Mouse (Mus musculus) kidney, embryonic 16.5 days (tissue): ENCODE data around the gene Gnb5. TPM values are rescaled to one million over a fixed set of nuclear protein-coding genes. Genes with fewer than 3 reads are reported as not detected.

ENCODE experiments used
- ATAC-seq: fragments of 200-750 bp; cut with Nextera tagmentation; 2 replicates; pipeline ENCODE4 v1.8.0; 2017; ENCODE audit warnings: moderate TSS enrichment; ENCODE audit not compliant: low FRiP score, low TSS enrichment
- H3K27ac ChIP-seq: fragments of 300-500 bp; sonication (generic); 2 replicates; pipeline ENCODE4 v1.5.1; 2014; ENCODE audit warnings: low read length
- H3K27me3 ChIP-seq: fragments of 300-500 bp; sonication (generic); 2 replicates; pipeline ENCODE4 v1.6.1; 2014; ENCODE audit warnings: low read length, control low read depth, mixed read lengths; ENCODE audit not compliant: insufficient read depth
- H3K36me3 ChIP-seq: fragments of 300-500 bp; sonication (generic); 2 replicates; pipeline ENCODE4 v1.6.1; 2014; ENCODE audit warnings: low read length, control low read depth, mixed read lengths; ENCODE audit not compliant: insufficient read depth
- H3K4me1 ChIP-seq: fragments of 300-500 bp; sonication (generic); 2 replicates; pipeline ENCODE4 v1.6.1; 2014; ENCODE audit warnings: low read length, control low read depth, mixed read lengths; ENCODE audit not compliant: insufficient read depth
- H3K4me2 ChIP-seq: fragments of 300-500 bp; sonication (generic); replicated peaks from 2 replicates; pipeline ENCODE4 v1.6.1; 2014; ENCODE audit warnings: low read depth, low read length
- H3K4me3 ChIP-seq: fragments of 300-500 bp; sonication (generic); 2 replicates; pipeline ENCODE4 v1.5.1; 2014; ENCODE audit warnings: mild to moderate bottlenecking, low read length
- H3K9ac ChIP-seq: fragments of 300-500 bp; sonication (generic); replicated peaks from 2 replicates; pipeline ENCODE4 v1.6.1; 2014; ENCODE audit warnings: low read length
- H3K9me3 ChIP-seq: fragments of 300-500 bp; sonication (generic); 2 replicates; pipeline ENCODE4 v1.6.1; 2016; ENCODE audit warnings: low read length, control low read depth
- WGBS: fragments of 180-500 bp; shearing (Covaris S2); extraction: QIAGEN DNeasy Blood & Tissue Kit; methylation state at CpG from one replicate; pipeline ENCODE4 v1.1.7; 2014; 5-methylcytosine and 5-hydroxymethylcytosine counted together
- polyA plus RNA-seq: library from polyadenylated mRNA; unstranded; fragments of >200 nt; fragmentation: Nextera tagmentation; extraction: Ambion mirVana; gene quantifications from 2 replicates; pipeline ENCODE4 v1.2.1, GENCODE M21; 2015

Gnb5 gene
- polyA plus RNA-seq, 1 experiment from 2014 or later: 30.9 TPM

DNA sequence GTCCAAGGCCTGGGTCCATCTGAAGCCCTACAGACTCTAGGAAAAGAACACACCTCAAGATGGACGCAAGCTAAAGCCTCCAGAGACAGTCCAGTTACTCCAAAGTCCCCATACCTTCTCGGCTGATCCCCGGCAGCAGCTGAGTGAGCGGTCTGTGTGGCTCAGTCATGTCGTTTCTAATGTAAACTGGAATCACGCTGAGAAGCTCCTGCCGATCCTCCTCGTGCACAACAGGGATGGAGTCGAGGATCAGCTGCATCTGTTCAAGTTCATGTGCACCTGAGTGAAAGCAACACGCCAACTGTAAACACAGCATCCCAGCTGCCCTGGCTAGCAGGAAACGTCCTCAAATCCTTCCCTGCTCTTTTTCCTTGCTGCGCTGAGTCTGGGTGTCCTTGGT lies 87.2 kb downstream of the Gnb5 start:
- Histone ChIP-seq H3K36me3 (peaks cover 69% of the 10 kb centered on the region), H3K27ac (no peak overlapping the region), H3K9me3 (no peaks in the 10 kb centered on the region), H3K4me1 (no peaks in the 10 kb centered on the region), H3K4me2 (no peak overlapping the region), H3K4me3 (no peak overlapping the region), H3K9ac (no peak overlapping the region), H3K27me3 (no peaks in the 10 kb centered on the region)
- no peak for ATAC-seq
- 81% methylated on average over 12 of the region's 12 CpGs for WGBS

Other genes with a start within 250 kb of the Gnb5 start
- 9.8 and 13.5 TPM in 2 replicates for gene Myo5a, start 235.3 kb upstream of the Gnb5 start, polyA plus RNA-seq
- gene Myo5c, start 74.3 kb upstream of the Gnb5 start, polyA plus RNA-seq: 4.0 and 5.0 TPM in 2 replicates
- gene Bcl2l10, start 41.5 kb downstream of the Gnb5 start, polyA plus RNA-seq: not detected in 2 replicates
- 55.0 and 61.9 TPM in 2 replicates for gene Mapk6, start 103.7 kb downstream of the Gnb5 start, polyA plus RNA-seq
- gene Leo1, start 135.2 kb downstream of the Gnb5 start, polyA plus RNA-seq: 40.1 and 43.1 TPM in 2 replicates